Mouse (Mus musculus) myocyte (in vitro differentiated cells): ENCODE data around the gene Hist1h2ak.
A peak's percentile ranks its signal among the peaks of the same experiment; 100 is the strongest.
"Not testable (repeated sequence)": the region's sequence is repeated elsewhere in the genome, so short reads cannot be mapped to it uniquely, and the experiment has no call there.

Experiments
- E2F4 ChIP-seq: IDR thresholded peaks from one replicate; pipeline ENCODE4 v1.6.1; 2011; ENCODE audit warnings: mild to moderate bottlenecking, control low read depth, moderate library complexity; ENCODE audit not compliant: insufficient read depth
- MAX ChIP-seq: IDR thresholded peaks from one replicate; pipeline ENCODE4 v1.6.1; 2011; ENCODE audit warnings: low read depth, mild to moderate bottlenecking, control low read depth
- MYOD1 ChIP-seq, 3 experiments: IDR thresholded peaks; one replicate each; pipeline ENCODE4 v1.6.1; 2011; ENCODE audit warnings: control low read depth in 2 of 3, low read depth in 2 of 3, mild to moderate bottlenecking in 2 of 3, moderate library complexity in 1 of 3; ENCODE audit not compliant: insufficient read length in 2 of 3, control insufficient read depth in 1 of 3
- POLR2A ChIP-seq: IDR thresholded peaks from one replicate; pipeline ENCODE4 v1.6.1; 2011; ENCODE audit warnings: low read depth, mild to moderate bottlenecking, control low read depth, moderate library complexity; ENCODE audit not compliant: insufficient read length
- POLR2AphosphoS2 ChIP-seq: IDR thresholded peaks from one replicate; pipeline ENCODE4 v1.6.1; 2011; ENCODE audit warnings: low read depth, control low read depth; ENCODE audit not compliant: insufficient read length
- REST ChIP-seq: IDR thresholded peaks from one replicate; pipeline ENCODE4 v1.6.1; 2011; ENCODE audit warnings: mild to moderate bottlenecking, control low read depth, moderate library complexity; ENCODE audit not compliant: insufficient read depth, insufficient read length
- SRF ChIP-seq: IDR thresholded peaks from one replicate; pipeline ENCODE4 v1.6.1; 2011; ENCODE audit warnings: low read depth; ENCODE audit not compliant: control insufficient read depth, insufficient read length
- TCF12 ChIP-seq: IDR thresholded peaks from one replicate; pipeline ENCODE4 v1.6.1; 2011; ENCODE audit warnings: mild to moderate bottlenecking, control low read depth; ENCODE audit not compliant: poor library complexity, insufficient read depth, severe bottlenecking
- USF1 ChIP-seq: IDR thresholded peaks from one replicate; pipeline ENCODE4 v1.6.1; 2011; ENCODE audit warnings: low read depth, mild to moderate bottlenecking, control low read depth, moderate library complexity

DNA sequence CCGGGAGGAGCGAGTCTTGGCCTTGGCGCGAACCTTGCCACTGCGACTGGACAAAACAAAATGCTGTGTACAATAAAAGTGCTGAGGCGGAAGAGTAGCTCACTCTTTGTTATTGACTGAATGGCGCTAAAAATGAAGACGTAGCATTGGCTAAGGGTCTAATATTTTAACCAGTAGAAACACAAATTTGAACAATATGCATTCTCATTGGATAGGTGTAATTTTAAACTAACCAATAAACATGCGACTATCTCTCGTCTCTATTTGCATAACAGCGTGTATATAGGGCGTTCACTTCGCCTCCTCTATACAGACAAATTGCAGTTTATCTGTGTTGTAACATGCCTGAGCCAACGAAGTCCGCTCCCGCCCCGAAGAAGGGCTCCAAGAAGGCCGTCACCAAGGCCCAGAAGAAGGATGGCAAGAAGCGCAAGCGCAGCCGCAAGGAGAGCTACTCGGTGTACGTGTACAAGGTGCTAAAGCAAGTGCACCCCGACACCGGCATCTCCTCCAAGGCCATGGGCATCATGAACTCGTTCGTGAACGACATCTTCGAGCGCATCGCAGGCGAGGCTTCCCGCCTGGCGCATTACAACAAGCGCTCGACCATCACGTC, 31.8 kb downstream of the Hist1h2ak start, which contains the start of gene Hist1h2bm:
- TF ChIP-seq USF1; SRF; MAX; REST; TCF12; MYOD1 (IDR thresholded peaks at IDR 0.05; ENCODE audit: control insufficient read depth in 1 of 3, insufficient read length in 2 of 3, low read depth in 2 of 3): not testable (repeated sequence)
- TF ChIP-seq POLR2AphosphoS2 (peak; percentile 97), POLR2A (peak; percentile 90), E2F4 (peak; percentile 73)
